Mouse (Mus musculus) limb, embryonic 14.5 days (tissue): ENCODE results near the gene Brpf3. TPM values are rescaled to one million over a fixed set of nuclear protein-coding genes. Genes with fewer than 3 reads are reported as not detected.
A peak's percentile ranks its signal among the peaks of the same experiment; 100 is the strongest.
"Not testable (repeated sequence)": the region's sequence is repeated elsewhere in the genome, so short reads cannot be mapped to it uniquely, and the experiment has no call there.

Experiments used
- ATAC-seq: fragments of 200-750 bp; cut with Nextera tagmentation; 2 replicates; pipeline ENCODE4 v1.8.0; 2017; ENCODE audit warnings: low read depth, moderate number of reproducible peaks, moderate TSS enrichment; ENCODE audit not compliant: low FRiP score
- DNase-seq: peaks from one replicate; pipeline ENCODE4 v3.0.0-alpha.2; 2015; ENCODE audit warnings: low spot score
- H3K27ac ChIP-seq: fragments of 300-500 bp; sonication (generic); replicated peaks from 2 replicates; pipeline ENCODE4 v1.5.1; 2014; ENCODE audit warnings: low read depth, mild to moderate bottlenecking, low read length, moderate library complexity, mixed read lengths
- H3K27me3 ChIP-seq: fragments of 300-500 bp; sonication (generic); 2 replicates; pipeline ENCODE4 v1.6.1; 2014; ENCODE audit warnings: low read length, mixed read lengths; ENCODE audit not compliant: control insufficient read depth, insufficient read depth
- H3K36me3 ChIP-seq: fragments of 300-500 bp; sonication (generic); 2 replicates; pipeline ENCODE4 v1.6.1; 2014; ENCODE audit warnings: mild to moderate bottlenecking, low read length, moderate library complexity, mixed read lengths; ENCODE audit not compliant: control insufficient read depth, insufficient read depth
- H3K4me1 ChIP-seq: fragments of 300-500 bp; sonication (generic); 2 replicates; pipeline ENCODE4 v1.6.1; 2014; ENCODE audit warnings: antibody characterized with exemption, low read length, mixed read lengths; ENCODE audit not compliant: control insufficient read depth, insufficient read depth
- H3K4me2 ChIP-seq: fragments of 300-500 bp; sonication (generic); replicated peaks from 2 replicates; pipeline ENCODE4 v1.6.1; 2014; ENCODE audit warnings: low read depth, mild to moderate bottlenecking, low read length, moderate library complexity; ENCODE audit not compliant: severe bottlenecking
- H3K4me3 ChIP-seq: fragments of 300-500 bp; sonication (generic); replicated peaks from 2 replicates; pipeline ENCODE4 v1.5.1; 2014; ENCODE audit warnings: low read length
- H3K9ac ChIP-seq: fragments of 300-500 bp; sonication (generic); 2 replicates; pipeline ENCODE4 v1.6.1; 2014; ENCODE audit warnings: mild to moderate bottlenecking, low read depth, low read length, moderate library complexity; ENCODE audit not compliant: severe bottlenecking
- H3K9me3 ChIP-seq: fragments of 300-500 bp; sonication (generic); 2 replicates; pipeline ENCODE4 v1.6.1; 2016; ENCODE audit warnings: low read length; ENCODE audit not compliant: control insufficient read depth
- POLR2A ChIP-seq: fragments of 200-500 bp; IDR thresholded peaks from 2 replicates; pipeline ENCODE4 v1.8.0; 2012; ENCODE audit warnings: inconsistent platforms, mild to moderate bottlenecking, moderate library complexity, borderline replicate concordance; ENCODE audit not compliant: insufficient read depth, insufficient read length; ENCODE audit errors: extremely low read depth
- WGBS: fragments of 180-500 bp; shearing (Covaris S2); extraction: QIAGEN DNeasy Blood & Tissue Kit; methylation state at CpG from one replicate; pipeline ENCODE4 v1.1.7; 2014; 5-methylcytosine and 5-hydroxymethylcytosine counted together
- polyA plus RNA-seq, 2 experiments: library from polyadenylated mRNA; depleted of rRNA in 1 of 2; stranded (reverse) in 1 of 2; unstranded in 1 of 2; fragments of >200 nt; fragmentation: Nextera tagmentation in 1 of 2; extraction: Ambion mirVana in 1 of 2; gene quantifications; 2 replicates each; pipeline versions ENCODE4 v1.2.1 to v1.2.3; 2012 to 2014

Gene Brpf3
- polyA plus RNA-seq, 2 experiments = 11.0 to 70.0 TPM

DNA sequence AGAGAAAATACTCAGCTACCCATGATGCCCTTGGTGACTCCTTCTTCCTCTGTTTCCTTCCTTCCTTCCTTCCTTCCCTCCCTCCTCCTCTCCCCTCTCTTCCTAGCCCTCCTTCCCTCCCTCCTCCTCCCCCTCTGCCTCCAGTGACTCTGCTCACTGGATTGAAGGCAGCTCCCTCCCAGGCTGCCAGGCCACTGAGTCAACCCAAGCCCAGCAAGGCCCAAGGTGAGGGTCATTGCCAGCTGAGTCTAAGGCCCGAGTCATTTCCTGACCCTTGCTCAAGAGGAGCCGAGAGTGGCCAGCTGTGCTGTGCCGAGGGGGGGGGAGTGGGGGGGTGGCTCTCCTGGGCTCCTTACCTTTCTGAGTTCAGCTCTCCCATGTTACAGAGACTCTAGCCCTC lies 34.7 kb upstream of the Brpf3 start:
- Histone ChIP-seq H3K4me2 (no peak overlapping the region), H3K27ac (no peak overlapping the region), H3K4me1 (peaks cover 7% of the 10 kb centered on the region; the same call in 1 of the 2 replicates), H3K27me3 (peaks cover 12% of the 10 kb centered on the region), H3K4me3 (no peak overlapping the region), H3K9ac (no peak overlapping the region), H3K9me3 (no peaks in the 10 kb centered on the region), H3K36me3 (no peaks in the 10 kb centered on the region)
- no peak for TF ChIP-seq POLR2A
- DNase-seq (no peak), ATAC-seq (no peak)
- whole genome bisulfite sequencing = 51% methylated on average over 3 of the region's 3 CpGs

DNA sequence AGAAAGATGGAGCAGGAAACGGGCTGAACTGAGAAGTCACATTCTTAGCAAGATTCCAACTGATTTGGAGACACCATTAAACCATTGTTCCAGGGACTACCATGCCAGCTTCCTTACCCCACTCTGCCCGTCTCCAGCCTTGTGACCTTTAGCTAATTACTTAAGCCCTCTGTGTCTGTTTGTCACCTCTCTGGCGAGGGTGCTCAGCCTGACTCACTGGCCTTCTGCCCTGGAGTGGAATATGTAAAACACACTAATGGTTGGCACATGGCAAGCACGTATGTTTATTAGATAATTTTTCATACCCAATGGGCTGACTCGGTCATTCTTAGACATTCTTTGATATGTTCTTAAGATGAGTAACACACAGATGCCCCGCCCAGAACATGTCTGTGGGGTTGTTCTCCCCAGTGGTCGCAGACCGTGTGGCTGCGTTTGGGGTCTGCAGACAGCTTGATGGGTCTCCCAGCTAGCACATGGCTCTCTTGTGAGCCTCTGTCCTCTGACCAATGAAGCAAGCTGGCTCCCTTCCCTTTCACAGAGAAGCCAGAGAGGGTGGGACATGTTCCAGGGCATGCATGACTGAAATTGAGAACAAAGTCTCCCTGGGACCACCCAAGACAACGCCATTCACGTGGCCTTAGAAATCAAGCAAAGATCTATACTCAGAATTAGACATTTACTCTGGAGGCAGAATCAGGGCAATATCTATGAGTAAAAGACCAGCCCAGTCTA lies 33.9 kb upstream of the Brpf3 start:
- Histone ChIP-seq H3K36me3 (no peaks in the 10 kb centered on the region), H3K4me3 (no peak overlapping the region), H3K9me3 (no peaks in the 10 kb centered on the region), H3K9ac (no peak overlapping the region), H3K4me1 (peaks cover 7% of the 10 kb centered on the region; the same call in 1 of the 2 replicates), H3K27me3 (peaks cover 12% of the 10 kb centered on the region), H3K27ac (no peak overlapping the region), H3K4me2 (no peak overlapping the region)
- TF ChIP-seq POLR2A = no peak
- ATAC-seq (no peak), DNase-seq (no peak)
- 68% methylated on average over 11 of the region's 11 CpGs for WGBS

DNA sequence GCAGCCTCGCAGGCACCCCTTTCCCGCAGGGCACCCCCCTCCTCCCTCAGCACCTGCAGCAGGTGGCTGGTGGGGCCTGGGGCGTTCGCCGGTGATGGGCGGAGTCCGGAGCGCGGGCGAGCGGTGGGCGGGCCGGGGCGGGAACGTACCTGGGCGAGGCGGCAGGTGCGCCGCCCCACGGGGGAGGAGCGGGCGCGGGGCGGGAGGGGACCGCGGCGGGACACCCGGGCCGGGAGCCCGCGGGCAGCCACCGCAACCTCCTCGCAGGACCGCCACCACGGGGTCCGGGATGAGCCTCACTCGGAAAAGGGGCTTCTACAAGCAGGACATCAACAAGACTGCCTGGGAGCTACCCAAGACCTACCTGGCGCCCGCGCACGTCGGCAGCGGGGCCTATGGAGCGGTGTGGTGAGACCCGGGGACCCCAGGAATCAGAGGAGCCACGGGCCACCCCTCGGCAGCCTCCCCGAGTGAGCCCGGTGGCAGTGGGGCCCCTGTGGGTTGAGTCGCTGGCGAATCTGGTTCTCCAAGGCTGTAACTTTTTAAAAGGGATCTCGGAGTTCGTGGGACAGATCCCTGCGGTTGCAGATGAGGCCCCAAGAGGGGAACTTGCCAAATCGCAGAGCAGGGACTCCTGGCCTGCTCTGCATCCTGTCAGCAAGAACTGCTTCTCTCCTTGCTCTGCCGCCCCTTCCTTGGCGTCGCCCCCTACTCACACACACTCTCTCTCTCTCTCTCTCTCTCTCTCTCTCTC lies 31.6 kb upstream of the Brpf3 start, which contains the start of gene Mapk13:
TSS of gene Mapk13 (plus strand) at position 177 of the 754 bp plus-strand sequence.
- ATAC-seq = peak; percentile 37; the same call in 1 of the 2 replicates
- no peak within 1 kb of the TSS for H3K27ac ChIP-seq
- peak; percentile 39 for DNase-seq

DNA sequence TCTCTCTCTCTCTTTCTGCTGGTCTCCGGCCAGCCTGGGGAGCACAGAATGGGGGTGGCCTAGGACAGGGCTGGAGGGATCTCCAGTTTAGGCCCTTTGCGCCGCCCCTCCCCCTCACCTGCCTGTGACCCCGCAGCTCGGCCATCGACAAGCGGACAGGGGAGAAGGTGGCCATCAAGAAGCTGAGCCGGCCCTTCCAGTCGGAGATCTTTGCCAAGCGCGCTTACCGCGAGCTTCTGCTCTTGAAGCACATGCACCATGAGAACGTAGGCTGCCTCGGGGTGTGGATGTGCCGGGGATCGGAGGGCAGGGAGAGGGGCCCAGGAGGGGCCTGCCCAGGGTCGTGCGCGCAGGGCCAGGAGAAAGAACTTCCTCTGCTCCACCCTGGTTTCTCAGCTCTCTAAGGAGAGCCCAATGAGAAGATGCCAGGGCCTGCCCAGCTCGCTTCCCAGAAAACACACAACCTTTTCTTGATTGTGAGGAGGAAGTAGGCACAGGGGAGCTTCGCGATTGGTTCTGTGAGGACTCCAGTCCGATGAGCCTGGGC lies 30.9 kb upstream of the Brpf3 start:
- TF ChIP-seq POLR2A = no peak
- Histone ChIP-seq H3K27me3 (peaks cover 12% of the 10 kb centered on the region), H3K9ac (peak overlapping the region; percentile 52), H3K4me3 (peak overlapping the region; percentile 47), H3K27ac (no peak overlapping the region), H3K4me2 (peak overlapping the region; percentile 92), H3K36me3 (no peaks in the 10 kb centered on the region), H3K9me3 (no peaks in the 10 kb centered on the region), H3K4me1 (peaks cover 7% of the 10 kb centered on the region; the same call in 1 of the 2 replicates)
- 5% methylated on average over 20 of the region's 24 CpGs for WGBS
- DNase-seq (no peak), ATAC-seq (no peak; the same call in 1 of the 2 replicates)

More for the DNA sequence above, 31.6 kb upstream of the Brpf3 start, which contains the start of gene Mapk13:
- H3K4me2 ChIP-seq = peak within 1 kb of the TSS; percentile 92
- H3K9ac ChIP-seq = peak within 1 kb of the TSS; percentile 52
- TF ChIP-seq POLR2A = no peak
- peaks cover 7% of the 10 kb centered on the region; the same call in 1 of the 2 replicates for H3K4me1 ChIP-seq
- peak within 1 kb of the TSS; percentile 47 for H3K4me3 ChIP-seq
- H3K27me3 ChIP-seq = peaks cover 12% of the 10 kb centered on the region
- 2% methylated on average over 33 of the region's 58 CpGs for WGBS
- no peaks in the 10 kb centered on the region for H3K36me3 ChIP-seq
- no peaks in the 10 kb centered on the region for H3K9me3 ChIP-seq

DNA sequence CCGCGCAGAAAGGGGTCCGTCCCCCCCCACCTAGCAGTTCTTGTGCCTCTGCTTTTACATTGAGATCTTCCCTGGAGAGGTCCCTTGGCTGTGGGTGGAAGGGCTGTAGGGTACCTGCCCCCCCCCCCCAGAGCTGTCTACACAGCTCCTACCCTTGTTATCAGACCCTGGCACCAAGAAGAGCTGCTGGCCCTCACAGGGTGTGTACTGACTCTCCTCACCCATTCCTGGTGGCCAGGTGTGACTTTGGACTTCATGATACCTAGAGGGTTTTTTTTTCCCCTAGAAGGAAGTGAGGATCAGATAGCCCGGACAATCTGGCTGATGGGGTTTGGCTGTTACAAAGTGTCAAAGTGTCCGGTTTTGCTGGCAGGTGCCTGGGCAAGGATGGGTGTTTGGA lies 29.6 kb upstream of the Brpf3 start:
- no peak for ATAC-seq

DNA sequence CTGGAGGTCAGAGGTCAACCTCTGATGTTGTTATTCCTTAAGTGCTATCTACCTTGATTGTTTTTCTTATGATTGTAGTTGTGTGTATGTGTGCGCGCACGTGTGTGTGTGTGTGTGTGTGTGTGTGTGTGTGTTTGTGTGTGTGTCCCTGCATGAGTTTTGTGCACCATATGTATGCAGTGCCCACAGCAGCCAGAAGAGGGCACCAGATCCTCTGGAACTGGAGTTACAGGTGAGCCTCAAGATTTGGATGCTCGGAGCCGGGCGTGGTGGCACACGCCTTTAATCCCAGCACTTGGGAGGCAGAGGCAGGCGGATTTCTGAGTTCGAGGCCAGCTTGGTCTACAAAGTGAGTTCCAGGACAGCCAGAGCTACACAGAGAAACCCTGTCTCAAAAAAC lies 26.6 kb upstream of the Brpf3 start:
- DNase-seq, H3K36me3 ChIP-seq, H3K27ac ChIP-seq, H3K9me3 ChIP-seq, H3K27me3 ChIP-seq, H3K9ac ChIP-seq, H3K4me3 ChIP-seq, H3K4me1 ChIP-seq, H3K4me2 ChIP-seq, ATAC-seq: not testable (repeated sequence)
- WGBS = 93% methylated on average over 9 of the region's 9 CpGs

More for the DNA sequence above, 29.6 kb upstream of the Brpf3 start:
- peaks cover 12% of the 10 kb centered on the region for H3K27me3 ChIP-seq
- no peak for TF ChIP-seq POLR2A
- no peaks in the 10 kb centered on the region for H3K9me3 ChIP-seq
- DNase-seq = no peak
- no peak overlapping the region for H3K9ac ChIP-seq
- no peak overlapping the region for H3K27ac ChIP-seq
- H3K4me2 ChIP-seq = no peak overlapping the region
- peaks cover 7% of the 10 kb centered on the region; the same call in 1 of the 2 replicates for H3K4me1 ChIP-seq
- no peaks in the 10 kb centered on the region for H3K36me3 ChIP-seq
- H3K4me3 ChIP-seq = no peak overlapping the region
- WGBS = 84% methylated on average over 5 of the region's 5 CpGs
